Mouse (Mus musculus): ENCODE data around the gene Pde6h.

DNA sequence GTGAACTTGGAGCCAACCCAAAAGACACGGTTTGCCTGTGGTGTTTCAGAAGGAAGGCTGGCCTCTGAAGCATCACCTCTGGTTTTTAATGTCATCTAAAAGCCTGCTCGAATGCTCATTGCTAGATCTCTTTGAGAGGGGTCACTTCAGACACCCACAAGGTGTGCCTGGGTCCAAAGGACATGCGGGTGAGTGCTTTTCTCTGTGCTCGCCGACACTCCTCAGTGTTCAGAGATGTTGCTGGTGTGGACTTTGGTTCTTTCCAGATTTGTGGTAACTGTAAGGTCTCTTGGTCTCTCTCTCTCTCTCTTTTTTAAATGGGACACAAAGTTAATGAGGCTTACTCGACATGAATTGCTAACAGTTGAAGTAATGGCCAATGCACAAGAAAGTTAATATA lies 58.9 kb downstream of the Pde6h start:
- no peak for TF ChIP-seq CTCF (IDR thresholded peaks at IDR 0.05; ENCODE audit: low read depth)
- TF ChIP-seq EP300 (optimal IDR thresholded peaks at IDR 0.05): no peak
